Mouse (Mus musculus) ovary, postnatal 14 days (tissue): Measurements from ENCODE around the gene Cnrip1.

Source experiments
- DNase-seq: peaks from one replicate; pipeline ENCODE4 v3.0.0; 2022; ENCODE audit warnings: low spot score

Gene Cnrip1

GRCm38 (mm10) chr11:17107359-17107758, 56.0 kb downstream of the Cnrip1 start:
- DNase-seq, result no peak

GRCm38 (mm10) chr11:17112419-17113090, 61.2 kb downstream of the Cnrip1 start:
- no peak for DNase-seq

- DNase-seq, result no peak
Measured at GRCm38 (mm10) chr11:17126418-17126817, 75.0 kb downstream of the Cnrip1 start.
